Mouse (Mus musculus) fat pad, adult 2 months (tissue): ENCODE measurements at regions not wholly inside any gene's neighbourhood (a gene's known extent, or its start where the extent isn't known, plus 50 kb on each side); places are given as distances from the start of the nearest gene placed in this dataset.

Experiments used
- DNase-seq: peaks from one replicate; pipeline ENCODE4 v3.0.0-alpha.2; 2011; ENCODE audit warnings: low read depth, low spot score; ENCODE audit errors: extremely low read depth

- no peak for DNase-seq
Observed at GRCm38 (mm10) chr17:45893698-45894097, 138.5 kb downstream of the Vegfa start.

DNA sequence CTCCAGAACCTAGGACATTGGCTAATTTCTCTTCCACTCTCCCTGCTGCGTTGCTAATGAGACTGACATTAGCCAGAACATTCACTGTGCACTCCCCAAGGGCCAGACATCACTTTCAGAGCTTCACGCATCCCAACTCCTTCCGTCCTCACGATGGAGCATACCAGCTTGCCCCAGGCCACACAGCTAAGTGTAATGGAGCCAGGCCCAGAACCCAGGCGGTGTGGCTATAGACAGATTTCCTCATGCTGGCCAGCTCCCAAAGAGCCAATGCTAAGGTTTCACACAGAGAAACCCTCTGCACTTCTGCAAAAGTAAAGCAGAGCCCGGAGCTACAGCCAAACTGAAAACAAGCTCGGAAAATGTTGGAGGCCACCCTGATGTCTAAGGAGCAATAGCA lies 139.1 kb downstream of the Vegfa start:
- DNase-seq, result no peak

DNA sequence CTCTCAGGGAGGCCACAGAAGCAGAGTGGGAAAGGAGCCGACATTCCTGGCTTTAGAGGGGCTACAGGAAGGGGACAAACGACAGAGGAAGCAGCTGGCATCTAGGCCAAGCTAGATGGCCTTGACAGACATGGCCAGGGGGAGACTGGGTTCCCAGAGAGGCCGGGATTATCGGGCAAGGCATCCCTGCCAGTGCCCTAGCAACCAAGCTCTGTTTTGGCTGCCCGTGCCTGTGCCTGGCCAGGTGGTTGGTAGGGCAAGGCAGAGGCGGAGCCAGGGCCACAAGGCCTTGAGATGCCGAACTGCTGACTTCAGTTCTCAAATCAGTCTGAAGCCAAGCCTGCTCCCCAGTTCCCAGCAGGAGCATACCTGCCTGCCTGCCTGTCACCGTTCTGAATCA lies 142.7 kb downstream of the Vegfa start:
- DNase-seq, result no peak

DNA sequence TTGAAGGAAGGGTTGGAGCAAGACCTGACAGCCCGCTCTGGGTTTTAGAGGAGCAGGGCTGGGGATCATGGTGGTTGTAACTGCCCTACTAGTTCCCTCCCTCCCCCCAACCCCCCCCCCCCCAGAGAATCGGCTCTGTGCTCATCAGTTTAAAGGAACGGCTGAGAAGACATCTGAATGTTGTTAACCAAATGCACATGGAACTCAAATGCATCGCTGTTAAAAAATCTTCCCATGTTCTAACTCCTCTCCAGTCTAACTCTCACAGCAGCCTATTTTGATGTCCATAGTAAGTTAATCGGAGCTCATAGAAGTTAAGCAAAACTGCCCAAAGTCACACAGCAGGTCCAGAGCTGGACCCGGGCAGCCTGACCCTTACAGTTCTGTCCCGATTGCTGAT lies 143.1 kb downstream of the Vegfa start:
- no peak for DNase-seq

- no peak for DNase-seq
Observed at GRCm38 (mm10) chr17:45886420-45887049, 145.6 kb downstream of the Vegfa start.

DNA sequence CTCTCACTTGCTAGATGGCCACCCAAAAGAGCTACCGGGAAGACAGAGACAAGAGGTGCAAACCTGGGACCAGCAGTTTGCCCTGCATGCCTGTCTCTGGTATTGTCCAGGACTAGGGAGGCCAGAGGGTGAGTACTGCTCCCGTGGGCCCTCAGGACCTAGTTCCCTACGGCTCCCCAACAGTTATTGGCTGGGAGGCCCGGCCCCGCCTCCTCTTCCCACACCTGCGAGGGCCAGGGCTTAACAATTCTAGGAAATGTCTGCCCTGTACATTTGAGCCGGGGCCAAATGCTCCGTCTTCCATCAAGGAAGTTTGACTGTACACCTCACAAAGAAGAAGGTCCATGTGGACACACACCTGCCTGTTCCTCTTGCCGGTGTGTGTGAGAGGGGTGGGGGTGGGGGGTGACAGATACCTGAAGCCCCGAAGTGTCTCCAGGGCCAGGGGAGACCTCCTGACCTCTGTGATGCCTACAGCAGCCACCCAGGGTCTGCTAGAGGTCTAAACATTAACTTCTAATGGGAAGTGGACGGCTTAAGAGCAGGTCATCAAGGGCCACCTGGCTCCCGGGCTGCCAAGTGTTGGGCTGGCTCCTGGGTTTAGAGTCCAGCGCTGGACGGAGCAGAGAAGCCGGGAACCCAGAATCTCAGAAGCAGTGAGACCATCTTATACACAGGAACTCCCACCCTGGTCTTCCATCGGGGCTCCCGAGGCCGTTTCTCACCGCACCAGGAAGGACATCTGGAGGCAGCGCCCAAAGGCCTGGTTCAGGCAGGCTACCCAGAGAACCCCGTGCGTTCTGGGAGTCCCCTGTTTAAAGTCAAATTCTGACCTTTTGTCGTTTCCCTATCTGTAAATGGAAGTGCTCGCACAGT lies 146.5 kb downstream of the Vegfa start:
- DNase-seq, result no peak

GRCm38 (mm10) chr17:45884021-45884722 lies 148.0 kb downstream of the Vegfa start:
- no peak for DNase-seq

- no peak for DNase-seq
Observed at GRCm38 (mm10) chr17:45882682-45883081, 149.0 kb upstream of the 1600014C23Rik start.

DNA sequence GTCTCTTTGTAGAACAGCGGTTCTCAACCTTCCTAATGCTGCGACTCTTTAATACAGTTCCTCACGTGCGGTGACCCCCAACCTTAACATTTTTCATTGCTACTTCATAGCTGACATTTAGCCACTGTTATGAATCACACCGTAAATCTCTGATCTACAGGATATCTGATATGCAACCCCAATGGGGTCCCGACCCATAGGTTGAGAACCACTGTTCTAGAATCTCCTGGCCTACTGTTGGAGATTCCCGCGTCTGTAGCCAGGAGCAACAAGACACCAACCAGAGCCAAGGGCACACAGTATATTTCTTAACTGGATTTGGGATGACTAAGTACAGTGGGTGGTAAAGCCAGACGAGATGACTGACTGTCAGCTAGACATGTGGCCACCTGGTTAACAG lies 147.6 kb upstream of the 1600014C23Rik start:
- no peak for DNase-seq

DNA sequence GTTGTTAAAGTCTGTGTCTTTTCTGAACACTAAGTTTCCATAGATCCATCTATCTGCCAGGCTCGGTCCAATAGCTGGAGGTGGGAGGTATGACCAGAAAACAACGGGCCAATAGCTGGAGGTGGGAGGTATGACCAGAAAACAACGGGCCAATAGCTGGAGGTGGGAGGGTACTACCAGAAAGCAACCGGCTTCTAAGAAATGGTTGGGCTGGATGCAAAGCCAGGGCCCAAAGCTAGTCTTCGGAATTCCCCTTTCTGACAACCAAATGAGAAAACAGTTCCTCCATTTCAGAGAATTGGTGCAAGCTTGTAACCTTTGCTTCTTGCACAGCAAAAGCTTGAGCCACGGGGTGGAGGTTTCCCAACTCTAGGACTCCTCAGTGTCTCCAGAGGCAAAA lies 147.1 kb upstream of the 1600014C23Rik start:
- DNase-seq, result no peak

DNA sequence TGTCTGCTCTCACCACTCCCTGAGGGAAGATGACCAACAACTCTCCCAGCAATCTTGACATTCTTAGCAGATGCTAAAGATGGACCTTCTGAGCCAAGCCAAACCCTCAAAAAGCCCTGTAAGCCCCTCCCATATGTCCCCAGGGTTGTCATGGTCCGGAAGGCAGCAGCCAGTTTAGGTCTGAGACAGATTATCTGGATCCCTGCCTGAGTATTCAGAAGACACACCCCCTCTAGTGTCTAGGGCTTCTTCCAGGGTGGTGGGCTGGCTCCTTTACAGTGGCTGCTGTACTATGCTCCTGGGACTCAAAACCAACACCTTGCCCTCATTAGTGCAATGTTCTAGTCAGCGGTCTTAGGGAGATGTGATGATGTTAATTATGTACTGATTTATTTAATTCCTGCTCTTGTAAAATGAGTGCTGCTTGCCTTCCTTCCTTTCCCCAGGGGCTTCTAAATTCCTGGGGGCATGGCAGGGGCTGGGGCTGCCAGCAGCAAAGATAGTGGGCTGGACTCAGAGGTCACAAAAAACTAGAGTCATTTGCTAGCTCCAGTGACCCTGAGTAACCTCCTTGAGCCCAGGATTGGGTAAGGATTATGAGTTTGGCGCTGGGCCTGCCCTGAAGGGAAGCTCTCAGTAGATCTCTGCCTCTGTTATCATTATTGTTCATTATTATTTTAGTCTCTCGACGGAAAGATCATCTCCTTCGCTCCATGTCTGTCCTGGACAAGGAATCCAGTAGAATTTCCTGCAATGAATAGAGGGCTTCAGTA lies 146.0 kb upstream of the 1600014C23Rik start:
- DNase-seq, result no peak

DNA sequence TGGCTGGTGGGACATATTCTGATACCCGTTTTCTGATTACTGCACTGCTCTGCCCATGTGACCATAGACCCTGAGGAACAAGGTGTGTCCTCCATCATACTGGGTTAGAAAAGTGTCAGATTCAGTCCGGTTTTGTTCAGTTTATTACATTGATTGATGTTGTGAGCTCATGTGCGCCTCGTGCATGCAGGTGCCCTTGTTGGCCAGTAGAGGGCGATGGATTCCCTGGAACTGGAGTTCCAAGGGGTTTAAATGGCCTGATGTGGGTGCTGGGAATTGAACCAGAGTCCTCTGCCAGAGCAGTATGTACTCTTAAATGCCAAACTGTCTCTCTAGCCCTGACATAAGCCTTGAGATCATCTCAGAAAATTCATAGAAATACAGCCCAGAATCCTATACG lies 144.8 kb upstream of the 1600014C23Rik start:
- no peak for DNase-seq

DNA sequence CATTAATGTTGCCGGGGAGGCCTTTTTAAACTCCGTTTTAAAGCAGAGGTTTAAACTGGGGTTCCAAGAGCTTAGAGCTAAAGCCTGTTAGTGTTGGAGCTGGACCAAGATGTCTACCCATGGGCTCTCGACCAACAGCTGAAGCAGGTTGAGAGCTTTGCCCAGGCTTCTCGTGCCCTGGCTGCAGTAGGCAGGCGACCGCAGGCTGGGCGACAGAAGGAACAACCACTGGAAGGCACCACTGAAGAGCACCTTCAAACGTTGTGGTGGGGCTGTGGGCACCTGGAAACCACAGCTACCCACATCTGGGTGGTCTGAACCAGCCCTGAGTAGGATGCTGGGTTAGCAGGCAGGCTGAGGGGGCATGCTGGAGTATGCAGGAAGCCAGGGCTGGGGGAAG lies 141.7 kb upstream of the 1600014C23Rik start:
- DNase-seq, result no peak

DNA sequence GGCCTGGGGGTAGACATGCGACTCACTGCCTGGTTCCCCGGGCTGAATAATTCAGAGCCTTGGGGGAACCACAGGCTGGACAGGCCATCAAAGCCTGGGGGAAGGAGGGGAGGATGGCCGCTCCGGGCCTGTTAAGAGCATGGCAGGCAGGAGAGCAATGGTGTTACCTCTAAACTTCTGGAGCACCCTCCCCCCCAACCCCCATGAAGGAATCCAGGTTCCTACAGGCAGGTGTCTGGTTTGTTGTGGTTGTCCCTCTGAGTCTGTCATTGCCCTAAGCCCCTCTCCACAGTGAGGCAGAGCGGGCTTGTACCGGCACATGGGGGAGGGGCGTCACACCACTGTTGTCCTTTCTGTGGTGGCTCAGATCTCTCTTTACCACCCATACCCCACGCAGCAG lies 140.4 kb upstream of the 1600014C23Rik start:
- no peak for DNase-seq

- no peak for DNase-seq
Observed at GRCm38 (mm10) chr17:45873200-45873955, 139.7 kb upstream of the 1600014C23Rik start.

DNA sequence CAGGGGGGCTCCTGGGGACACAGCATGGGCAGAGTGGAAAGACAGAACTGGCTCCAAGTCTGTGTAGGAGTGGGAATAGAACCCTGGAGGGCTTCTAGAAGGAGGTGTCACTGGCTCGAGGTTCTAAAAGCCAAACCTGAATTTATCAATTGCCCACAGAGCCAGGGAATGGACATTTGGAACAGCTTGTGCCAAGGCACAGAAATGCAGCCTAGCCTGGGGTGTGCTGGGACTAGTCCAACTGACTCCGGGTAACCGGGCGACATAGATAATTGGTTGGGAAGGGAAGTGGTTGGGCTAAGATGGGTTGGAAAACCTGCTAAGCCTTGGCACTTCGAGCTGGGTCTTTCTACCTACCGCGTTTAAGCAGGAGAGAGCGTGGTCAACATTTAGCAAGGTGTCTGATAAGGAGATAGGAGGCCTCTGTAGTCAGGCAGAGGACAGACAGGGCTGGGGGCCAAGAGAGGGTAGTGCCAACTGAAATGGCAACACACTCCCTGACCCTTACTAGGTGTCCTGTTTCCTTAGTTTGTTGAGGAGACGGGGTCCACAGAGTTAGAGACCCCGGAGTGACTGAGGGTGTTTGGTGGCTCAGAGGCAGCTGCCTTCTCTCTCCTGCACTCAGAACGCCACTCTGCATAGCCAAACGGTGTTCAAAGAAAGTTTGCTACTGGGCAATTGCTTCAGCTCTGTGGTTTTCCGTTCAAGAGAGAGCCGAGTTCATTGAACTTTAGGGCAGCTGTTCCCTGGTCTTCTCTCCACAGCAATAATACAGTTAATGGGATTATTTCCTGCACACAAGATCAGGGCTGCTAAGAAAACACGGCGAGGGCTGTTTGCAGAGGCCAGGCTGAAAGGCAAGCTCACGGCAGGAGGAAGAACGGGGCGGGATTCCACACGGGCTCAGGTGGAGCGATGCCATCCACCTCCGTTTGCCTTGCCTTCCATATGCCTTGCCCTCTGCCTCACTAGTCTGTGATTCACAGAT lies 138.3 kb upstream of the 1600014C23Rik start:
- no peak for DNase-seq

- no peak for DNase-seq
Observed at GRCm38 (mm10) chr17:45871067-45871466, 137.4 kb upstream of the 1600014C23Rik start.

GRCm38 (mm10) chr17:45869014-45869968 lies 135.6 kb upstream of the 1600014C23Rik start:
- DNase-seq, result no peak
